Mouse (Mus musculus) pancreas, adult 10 weeks (tissue): Measurements from ENCODE around the gene Cyp2ab1. TPM values are rescaled to one million over a fixed set of nuclear protein-coding genes. Genes with fewer than 3 reads are reported as not detected.

Source experiments
- polyA plus RNA-seq: library from polyadenylated mRNA; stranded (reverse); fragments of 350-450 nt; fragmentation: Illumina TruSeq; extraction: RNeasy Lipid Tissue Mini Kit (QIAGEN cat#74804); gene quantifications from one replicate; pipeline ENCODE4 v1.2.3, GENCODE M21; 2015; ENCODE audit warnings: low read depth, low replicate concordance; ENCODE audit not compliant: insufficient read depth

Cyp2ab1 gene
- 0.50 TPM for polyA plus RNA-seq

DNA sequence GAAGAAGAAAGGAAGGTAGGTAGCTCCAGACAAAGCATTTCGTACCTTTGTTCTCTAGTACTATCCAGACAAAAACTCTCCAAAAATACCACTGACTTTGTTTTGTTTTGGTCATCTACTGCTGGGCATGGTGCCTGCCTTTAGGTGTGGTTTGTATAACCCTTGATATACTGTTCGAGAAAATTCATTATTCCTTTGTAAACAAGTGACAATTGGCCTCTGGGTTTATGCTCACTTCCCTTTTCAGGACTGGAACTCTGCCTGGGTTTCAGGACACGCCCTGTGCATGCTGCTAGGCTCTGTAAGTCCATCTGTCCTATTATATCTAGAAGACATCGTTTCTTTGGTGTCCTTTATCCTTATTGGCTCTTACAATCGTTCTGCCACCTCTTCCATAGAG is at the start of gene Cyp2ab1:
Cyp2ab1 (minus strand) TSS at position 119 of the 400 bp plus-strand sequence.

DNA sequence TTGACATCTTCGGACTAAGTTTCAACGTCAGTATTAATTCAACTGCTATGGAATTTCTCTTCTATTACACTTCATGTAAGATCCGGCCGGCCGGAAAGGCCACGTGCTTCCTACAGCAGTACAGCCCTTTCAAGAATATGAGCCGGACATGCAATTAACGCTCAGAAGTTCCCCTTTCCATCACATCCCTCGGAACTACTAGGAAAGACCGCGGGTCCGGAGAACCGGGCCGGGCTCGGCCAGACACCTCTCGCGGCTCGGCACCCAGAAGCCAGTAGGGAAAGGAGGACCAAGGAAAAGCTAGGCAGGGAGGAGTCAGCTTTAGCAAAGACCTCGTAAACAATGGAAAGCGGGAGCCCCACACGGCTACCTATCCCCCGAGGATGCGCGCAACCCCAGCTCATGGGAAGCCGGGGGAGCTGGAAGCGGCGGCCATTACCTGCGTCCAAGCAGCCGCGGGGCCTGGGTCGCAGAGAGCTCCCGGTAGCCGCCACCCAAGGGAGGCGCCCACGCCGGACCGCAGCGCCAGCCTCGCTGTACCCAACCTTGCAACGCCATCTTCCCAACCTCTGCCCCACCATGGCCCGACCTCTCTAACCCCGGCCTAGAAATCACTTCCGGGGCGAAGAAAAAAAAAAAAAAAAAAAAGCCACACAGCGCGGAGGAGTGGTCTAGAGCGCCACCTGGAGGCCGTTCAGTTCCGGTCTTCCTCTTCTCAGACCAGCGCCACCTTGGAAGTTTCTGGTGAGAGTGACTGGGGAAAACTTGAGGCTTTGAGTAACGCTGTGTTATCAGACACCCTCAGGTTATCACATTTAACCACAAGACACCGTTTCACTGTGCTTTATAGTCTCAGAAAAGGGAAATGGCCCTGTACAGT is 23.2 kb downstream of the Cyp2ab1 start, which contains the start of gene Parl:
Parl (minus strand) TSS at position 618 of the 880 bp plus-strand sequence.

Other genes with a start within 250 kb of the Cyp2ab1 start
- 6.5 TPM for gene Klhl24, start 227.9 kb downstream of the Cyp2ab1 start, polyA plus RNA-seq
- 11.3 TPM for gene Yeats2, start 184.3 kb downstream of the Cyp2ab1 start, polyA plus RNA-seq
- not detected for gene Map6d1, start 84.0 kb downstream of the Cyp2ab1 start, polyA plus RNA-seq
- 18.7 TPM for gene Parl, start 23.0 kb downstream of the Cyp2ab1 start, polyA plus RNA-seq
- gene Abcc5, start 101.0 kb upstream of the Cyp2ab1 start, polyA plus RNA-seq: 20.6 TPM
- 21.2 TPM for gene Eif2b5, start 173.4 kb upstream of the Cyp2ab1 start, polyA plus RNA-seq
- 14.7 TPM for gene Dvl3, start 191.6 kb upstream of the Cyp2ab1 start, polyA plus RNA-seq
- gene Ap2m1, start 210.1 kb upstream of the Cyp2ab1 start, polyA plus RNA-seq: 57.8 TPM
- gene Abcf3, start 223.2 kb upstream of the Cyp2ab1 start, polyA plus RNA-seq: 25.1 TPM